Mouse (Mus musculus) limb, embryonic 14.5 days (tissue): Measurements from ENCODE around the gene Lrmda. TPM values are rescaled to one million over a fixed set of nuclear protein-coding genes. Genes with fewer than 3 reads are reported as not detected.

ENCODE experiments used
- ATAC-seq: fragments of 200-750 bp; cut with Nextera tagmentation; 2 replicates; pipeline ENCODE4 v1.8.0; 2017; ENCODE audit warnings: low read depth, moderate number of reproducible peaks, moderate TSS enrichment; ENCODE audit not compliant: low FRiP score
- DNase-seq: peaks from one replicate; pipeline ENCODE4 v3.0.0-alpha.2; 2015; ENCODE audit warnings: low spot score
- H3K27ac ChIP-seq: fragments of 300-500 bp; sonication (generic); replicated peaks from 2 replicates; pipeline ENCODE4 v1.5.1; 2014; ENCODE audit warnings: low read depth, mild to moderate bottlenecking, low read length, moderate library complexity, mixed read lengths
- H3K27me3 ChIP-seq: fragments of 300-500 bp; sonication (generic); 2 replicates; pipeline ENCODE4 v1.6.1; 2014; ENCODE audit warnings: low read length, mixed read lengths; ENCODE audit not compliant: control insufficient read depth, insufficient read depth
- H3K36me3 ChIP-seq: fragments of 300-500 bp; sonication (generic); 2 replicates; pipeline ENCODE4 v1.6.1; 2014; ENCODE audit warnings: mild to moderate bottlenecking, low read length, moderate library complexity, mixed read lengths; ENCODE audit not compliant: control insufficient read depth, insufficient read depth
- H3K4me1 ChIP-seq: fragments of 300-500 bp; sonication (generic); 2 replicates; pipeline ENCODE4 v1.6.1; 2014; ENCODE audit warnings: antibody characterized with exemption, low read length, mixed read lengths; ENCODE audit not compliant: control insufficient read depth, insufficient read depth
- H3K4me2 ChIP-seq: fragments of 300-500 bp; sonication (generic); replicated peaks from 2 replicates; pipeline ENCODE4 v1.6.1; 2014; ENCODE audit warnings: low read depth, mild to moderate bottlenecking, low read length, moderate library complexity; ENCODE audit not compliant: severe bottlenecking
- H3K4me3 ChIP-seq: fragments of 300-500 bp; sonication (generic); replicated peaks from 2 replicates; pipeline ENCODE4 v1.5.1; 2014; ENCODE audit warnings: low read length
- H3K9ac ChIP-seq: fragments of 300-500 bp; sonication (generic); 2 replicates; pipeline ENCODE4 v1.6.1; 2014; ENCODE audit warnings: mild to moderate bottlenecking, low read depth, low read length, moderate library complexity; ENCODE audit not compliant: severe bottlenecking
- H3K9me3 ChIP-seq: fragments of 300-500 bp; sonication (generic); 2 replicates; pipeline ENCODE4 v1.6.1; 2016; ENCODE audit warnings: low read length; ENCODE audit not compliant: control insufficient read depth
- POLR2A ChIP-seq: fragments of 200-500 bp; IDR thresholded peaks from 2 replicates; pipeline ENCODE4 v1.8.0; 2012; ENCODE audit warnings: inconsistent platforms, mild to moderate bottlenecking, moderate library complexity, borderline replicate concordance; ENCODE audit not compliant: insufficient read depth, insufficient read length; ENCODE audit errors: extremely low read depth
- WGBS: fragments of 180-500 bp; shearing (Covaris S2); extraction: QIAGEN DNeasy Blood & Tissue Kit; methylation state at CpG from one replicate; pipeline ENCODE4 v1.1.7; 2014; 5-methylcytosine and 5-hydroxymethylcytosine counted together
- polyA plus RNA-seq, 2 experiments: library from polyadenylated mRNA; depleted of rRNA in 1 of 2; stranded (reverse) in 1 of 2; unstranded in 1 of 2; fragments of >200 nt; fragmentation: Nextera tagmentation in 1 of 2; extraction: Ambion mirVana in 1 of 2; gene quantifications; 2 replicates each; pipeline versions ENCODE4 v1.2.1 to v1.2.3; 2012 to 2014

The Lrmda gene
- polyA plus RNA-seq, 2 experiments = 0.08 to 0.72 TPM

DNA sequence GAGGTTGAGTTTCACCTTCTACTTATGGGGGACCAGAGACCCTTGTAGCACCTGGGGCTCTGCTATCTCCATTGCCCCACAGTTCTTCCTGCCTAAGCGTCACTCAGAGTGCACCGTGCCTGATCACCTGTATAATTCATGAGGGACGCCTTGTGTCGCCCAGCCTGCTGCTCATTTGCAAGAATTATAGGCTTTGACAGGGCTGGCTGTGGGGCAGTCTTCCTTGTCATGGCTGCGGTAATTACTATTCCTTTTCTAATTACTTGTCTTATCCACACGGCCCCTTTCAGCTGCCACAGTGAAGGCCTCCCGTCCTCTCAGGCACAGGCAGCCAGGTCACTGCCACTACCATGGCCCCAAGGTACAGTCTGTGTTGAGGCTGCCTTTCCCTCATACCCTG lies 41.3 kb downstream of the Lrmda start:
- ATAC-seq (no peak), DNase-seq (no peak)
- WGBS = 28% methylated on average over 7 of the region's 7 CpGs

DNA sequence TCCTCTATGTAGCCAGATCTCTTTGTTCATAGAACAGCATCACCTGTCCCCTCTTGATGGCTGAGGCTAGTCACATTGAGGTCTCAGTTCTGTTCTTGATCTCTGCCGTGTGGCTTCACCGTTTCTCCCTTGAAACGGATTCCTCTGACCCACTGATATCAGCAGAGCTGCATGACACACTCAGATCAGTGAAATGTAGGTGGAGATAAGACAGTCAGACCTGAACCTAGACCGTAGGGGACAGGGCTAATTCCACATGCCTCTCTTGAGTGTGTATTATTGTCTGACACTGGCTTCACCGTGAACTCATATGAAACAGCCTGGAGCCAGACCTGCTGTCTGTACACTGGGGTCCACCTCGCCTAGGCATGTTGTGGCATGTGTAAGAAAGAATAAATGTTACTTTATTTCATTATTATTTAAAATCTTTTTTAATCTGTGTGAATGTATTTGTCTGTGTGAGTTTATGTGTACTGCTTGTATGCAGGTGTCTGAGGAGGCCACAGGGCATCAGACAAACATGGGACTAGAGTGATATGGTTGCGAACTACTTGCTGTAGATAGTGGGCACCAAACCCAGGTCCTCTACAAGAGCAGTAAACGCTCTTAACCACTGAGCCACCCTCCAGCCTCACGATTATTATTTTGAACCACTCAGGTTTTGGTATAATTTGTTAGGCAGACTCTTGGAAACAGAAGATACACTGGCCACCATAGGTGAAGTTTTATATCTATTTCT lies 42.8 kb downstream of the Lrmda start:
- H3K4me3 ChIP-seq = no peak overlapping the region
- DNase-seq (no peak), ATAC-seq (no peak)
- no peaks in the 10 kb centered on the region for H3K27me3 ChIP-seq
- no peak for TF ChIP-seq POLR2A
- no peak overlapping the region for H3K4me2 ChIP-seq
- no peaks in the 10 kb centered on the region for H3K36me3 ChIP-seq
- no peaks in the 10 kb centered on the region for H3K9me3 ChIP-seq
- no peak overlapping the region for H3K27ac ChIP-seq
- no peaks in the 10 kb centered on the region for H3K4me1 ChIP-seq
- WGBS = 77% methylated on average over 9 of the region's 9 CpGs
- H3K9ac ChIP-seq = no peak overlapping the region

More for the DNA sequence above, 41.3 kb downstream of the Lrmda start:
- H3K4me3 ChIP-seq = no peak overlapping the region
- H3K4me2 ChIP-seq = no peak overlapping the region
- no peak for TF ChIP-seq POLR2A
- no peaks in the 10 kb centered on the region for H3K27me3 ChIP-seq
- no peaks in the 10 kb centered on the region for H3K36me3 ChIP-seq
- no peak overlapping the region for H3K9ac ChIP-seq
- no peaks in the 10 kb centered on the region for H3K9me3 ChIP-seq
- no peaks in the 10 kb centered on the region; the same call in 1 of the 2 replicates for H3K4me1 ChIP-seq
- H3K27ac ChIP-seq = no peak overlapping the region

DNA sequence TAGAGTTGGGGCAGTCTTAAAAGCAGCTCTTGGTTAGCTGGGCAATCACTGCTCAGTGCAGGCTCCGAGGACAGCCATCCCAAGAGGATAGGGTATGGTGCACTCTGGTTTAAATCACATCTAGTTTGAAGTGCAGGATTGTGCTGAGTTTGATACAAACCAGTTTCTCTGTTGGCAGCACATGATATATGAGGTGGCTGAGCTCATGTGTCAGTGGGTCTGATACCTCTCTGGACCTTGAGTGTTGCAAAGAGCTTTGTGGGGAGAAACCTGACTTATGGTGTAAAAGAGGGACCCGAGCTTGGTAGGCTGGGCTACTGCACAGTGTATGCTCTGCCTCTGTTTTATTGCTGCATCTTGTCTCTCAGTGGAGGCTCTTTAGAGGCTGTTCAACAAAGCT lies 49.7 kb downstream of the Lrmda start:
- no peak overlapping the region for H3K4me3 ChIP-seq
- DNase-seq (no peak), ATAC-seq (no peak)
- no peak overlapping the region for H3K4me2 ChIP-seq
- no peaks in the 10 kb centered on the region for H3K27me3 ChIP-seq
- H3K9ac ChIP-seq = no peak overlapping the region
- WGBS = 27% methylated on average over 2 of the region's 2 CpGs
- no peak overlapping the region for H3K27ac ChIP-seq
- TF ChIP-seq POLR2A = no peak
- H3K9me3 ChIP-seq = no peaks in the 10 kb centered on the region
- H3K4me1 ChIP-seq = 0 out of 2 replicates have a peak, but pooled peaks cover under 1% of the 10 kb centered on the region
- no peaks in the 10 kb centered on the region for H3K36me3 ChIP-seq

DNA sequence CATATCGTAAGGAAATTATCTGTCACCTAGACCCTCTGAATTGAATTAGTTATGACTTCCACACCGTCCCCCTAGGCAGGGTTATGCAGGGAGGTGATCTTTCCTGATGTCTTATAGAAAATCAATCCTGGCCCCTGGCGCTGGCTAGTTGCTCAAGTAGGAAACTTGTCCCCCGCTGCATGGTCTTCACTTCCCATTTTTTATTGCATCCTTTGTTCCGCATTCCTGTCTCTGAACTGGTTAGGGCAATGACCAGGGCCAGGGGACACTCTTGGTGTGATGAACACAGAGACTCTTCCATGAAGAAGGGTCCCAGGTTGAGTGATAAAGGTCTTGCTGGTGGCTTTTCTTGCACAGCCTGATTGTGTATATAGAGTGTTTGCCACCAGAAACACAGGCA lies 53.9 kb downstream of the Lrmda start:
- Histone ChIP-seq H3K9ac (no peak overlapping the region), H3K36me3 (no peaks in the 10 kb centered on the region), H3K9me3 (no peaks in the 10 kb centered on the region), H3K4me2 (no peak overlapping the region), H3K4me3 (no peak overlapping the region), H3K27ac (no peak overlapping the region), H3K4me1 (peaks cover 5% of the 10 kb centered on the region; the same call in 1 of the 2 replicates), H3K27me3 (no peaks in the 10 kb centered on the region)
- ATAC-seq (no peak), DNase-seq (no peak)
- 69% methylated on average over 5 of the region's 5 CpGs for WGBS
- TF ChIP-seq POLR2A = no peak

- Histone ChIP-seq H3K27ac (no peak overlapping the region), H3K36me3 (no peaks in the 10 kb centered on the region), H3K9ac (no peak overlapping the region), H3K27me3 (no peaks in the 10 kb centered on the region), H3K4me3 (no peak overlapping the region), H3K4me1 (peaks cover 5% of the 10 kb centered on the region; the same call in 1 of the 2 replicates), H3K9me3 (no peaks in the 10 kb centered on the region), H3K4me2 (0 out of 2 replicates have a peak overlapping the region, but pooled peaks have one; percentile 18)
- DNase-seq = peak; percentile 16
- WGBS = 16% methylated on average over 16 of the region's 16 CpGs
- ATAC-seq = no peak
- TF ChIP-seq POLR2A = no peak
Observed at GRCm38 (mm10) chr14:22074229-22074628, 54.7 kb downstream of the Lrmda start.
